Mouse (Mus musculus) 3T3-L1 (cell line): ENCODE measurements around the gene Snrpc.

Experiments
- DNase-seq: peaks from one replicate; pipeline ENCODE4 v3.0.0-alpha.2; 2015; ENCODE audit warnings: low read depth, low spot score

Gene Snrpc

DNA sequence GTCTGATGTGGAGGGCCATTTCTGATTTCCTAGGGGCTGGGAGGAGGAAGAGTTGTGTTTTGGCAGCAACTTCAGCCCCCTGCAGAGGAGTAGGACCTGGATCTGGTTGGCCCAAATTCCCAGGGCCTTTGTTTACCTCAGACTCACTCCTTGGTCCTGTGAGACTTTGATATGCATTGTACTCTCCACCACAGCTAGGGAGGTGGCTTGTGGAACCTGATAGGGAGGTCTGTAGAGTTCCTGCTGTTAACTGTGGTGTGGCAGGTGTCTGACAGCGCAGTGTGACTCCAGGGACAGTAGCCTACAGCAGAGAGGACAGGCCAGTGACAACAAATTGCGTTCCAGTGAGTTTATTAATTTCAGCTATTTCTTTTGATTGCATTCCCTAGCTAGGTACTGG, 21.2 kb downstream of the Snrpc start:
- no peak for DNase-seq

DNA sequence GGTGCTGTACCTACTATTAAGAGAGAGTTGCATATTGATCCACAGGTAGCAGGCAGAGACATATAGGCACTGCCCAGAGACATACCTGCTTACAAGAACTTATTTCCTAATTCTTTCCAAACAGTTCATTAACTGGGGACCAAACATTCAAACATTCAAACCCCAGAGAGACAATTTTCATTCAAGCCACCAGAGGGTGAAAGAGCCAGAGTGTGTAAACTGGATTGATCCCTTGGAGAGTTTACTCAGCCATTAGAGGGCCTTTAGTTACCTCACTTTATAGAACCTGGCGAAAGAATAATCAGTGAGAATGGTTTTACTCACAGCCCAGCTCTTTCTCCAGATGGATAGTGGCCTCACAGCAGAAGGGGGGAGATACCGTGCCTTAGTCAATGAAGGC, 27.5 kb downstream of the Snrpc start:
- DNase-seq, result no peak

DNA sequence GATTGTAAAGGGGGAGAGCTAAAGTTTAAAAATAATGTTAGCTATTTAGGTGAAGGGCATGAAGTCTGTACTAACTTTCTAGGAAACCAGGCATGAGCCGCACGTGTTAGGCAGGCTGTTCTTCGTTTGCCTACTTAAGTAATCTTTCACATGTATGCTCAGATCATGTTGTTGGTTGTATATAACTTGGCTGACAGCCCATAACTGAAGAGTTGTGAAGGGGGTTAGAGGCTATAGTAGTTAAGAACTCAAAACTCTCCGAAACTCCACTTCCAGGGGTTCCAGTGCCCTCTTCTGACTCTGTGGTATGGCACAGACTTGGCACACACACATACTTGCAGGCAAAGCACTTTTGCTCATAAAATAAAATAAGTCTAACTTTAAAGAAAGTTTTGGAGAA, 28.8 kb downstream of the Snrpc start:
- no peak for DNase-seq

DNA sequence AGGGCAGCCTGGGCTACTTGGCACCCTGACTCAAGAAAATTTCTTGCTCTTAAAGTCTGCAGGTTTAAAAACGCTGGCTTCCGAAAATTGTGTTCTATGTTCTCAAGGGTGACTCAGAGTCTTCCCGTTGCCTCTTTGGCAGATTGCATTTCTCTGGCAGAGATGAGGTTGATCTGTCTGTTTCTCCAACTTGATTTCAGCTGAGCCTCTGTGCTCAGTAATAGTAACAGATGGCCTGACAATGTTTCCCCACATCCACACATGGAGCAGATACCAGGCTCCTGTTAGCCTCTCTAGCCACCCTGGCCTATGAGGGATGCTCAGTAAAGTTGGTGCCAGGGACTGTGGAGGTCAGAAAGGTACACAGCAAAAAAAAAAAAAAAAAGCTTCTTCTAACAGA, 33.9 kb downstream of the Snrpc start:
- DNase-seq, result peak; percentile 44

DNA sequence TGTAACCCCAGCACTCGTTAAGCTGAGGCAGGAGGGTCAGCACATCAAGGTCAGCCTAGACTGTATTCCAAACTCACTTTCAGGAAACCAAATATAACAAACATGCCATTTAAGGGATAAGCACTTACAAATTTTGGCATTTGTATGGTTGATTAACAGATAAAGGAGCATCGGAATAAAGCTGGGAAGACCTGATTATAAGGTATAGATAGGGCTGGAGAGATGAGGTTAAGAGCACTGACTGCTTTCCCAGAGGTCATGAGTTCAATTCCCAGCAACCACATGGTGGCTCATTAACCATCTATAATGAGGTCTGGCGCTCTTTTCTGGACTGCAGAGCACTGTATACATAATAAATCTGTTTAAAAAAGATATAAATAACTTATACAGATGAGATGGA, 35.6 kb downstream of the Snrpc start:
- no peak for DNase-seq

DNA sequence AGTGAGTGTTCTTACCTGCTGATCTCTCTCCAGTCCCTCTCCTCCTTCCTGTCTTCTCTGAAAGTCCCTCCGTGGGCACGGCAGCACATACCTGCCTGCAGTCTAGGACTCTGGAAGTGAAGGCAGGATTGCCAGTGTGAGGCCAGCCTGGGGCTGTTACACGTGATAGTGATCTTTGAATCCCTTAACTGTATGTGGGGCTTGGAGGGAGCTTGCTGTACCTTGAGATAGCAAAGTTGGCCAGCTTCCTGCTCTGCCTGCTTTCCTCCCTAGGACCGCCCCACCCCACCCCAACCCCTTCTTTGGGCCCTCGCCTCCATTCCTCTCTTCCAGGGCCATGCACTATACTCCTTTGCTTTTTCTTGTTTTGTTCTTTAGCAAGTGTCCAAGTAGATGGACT, 36.6 kb downstream of the Snrpc start:
- no peak for DNase-seq

DNA sequence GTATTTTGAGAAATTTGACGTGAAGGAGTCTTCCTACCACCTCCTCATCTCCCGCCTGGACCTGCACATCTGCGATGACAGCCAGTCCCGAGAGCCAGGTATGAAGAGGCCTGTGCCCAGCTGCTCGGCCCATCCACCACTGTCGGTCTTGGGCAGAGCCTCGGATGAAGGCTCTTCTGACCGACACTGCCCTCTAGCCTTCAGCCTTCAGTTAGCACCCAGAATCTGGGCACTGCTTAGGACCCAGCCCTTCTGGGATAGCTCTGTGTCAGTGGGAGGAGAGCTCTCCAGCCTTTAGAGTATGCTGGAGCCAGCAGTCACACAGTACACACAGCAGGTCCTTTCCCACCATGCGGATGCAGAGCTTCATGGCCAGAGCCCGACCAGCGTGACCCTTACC, 43.6 kb downstream of the Snrpc start:
- DNase-seq, result peak; percentile 55

DNA sequence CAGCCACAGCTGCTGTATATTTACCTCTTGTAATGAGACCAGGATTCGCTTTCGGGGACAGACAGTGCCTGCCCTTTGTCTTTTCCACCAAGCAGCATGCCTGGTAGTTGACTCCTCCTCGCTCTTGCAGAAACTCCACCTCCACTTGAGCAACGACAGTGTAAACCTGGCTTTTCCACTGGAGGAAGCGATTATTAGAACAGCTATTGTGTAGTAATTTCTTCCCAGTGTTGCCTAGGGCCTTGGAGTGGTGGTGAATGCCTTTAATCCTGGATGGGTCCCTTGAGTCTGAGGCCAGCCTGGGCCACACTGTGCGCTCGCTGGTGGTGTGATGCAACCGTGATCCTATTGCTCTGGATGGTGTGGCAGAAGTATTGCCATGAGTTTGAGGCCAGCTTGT, 45.2 kb downstream of the Snrpc start:
- no peak for DNase-seq

DNA sequence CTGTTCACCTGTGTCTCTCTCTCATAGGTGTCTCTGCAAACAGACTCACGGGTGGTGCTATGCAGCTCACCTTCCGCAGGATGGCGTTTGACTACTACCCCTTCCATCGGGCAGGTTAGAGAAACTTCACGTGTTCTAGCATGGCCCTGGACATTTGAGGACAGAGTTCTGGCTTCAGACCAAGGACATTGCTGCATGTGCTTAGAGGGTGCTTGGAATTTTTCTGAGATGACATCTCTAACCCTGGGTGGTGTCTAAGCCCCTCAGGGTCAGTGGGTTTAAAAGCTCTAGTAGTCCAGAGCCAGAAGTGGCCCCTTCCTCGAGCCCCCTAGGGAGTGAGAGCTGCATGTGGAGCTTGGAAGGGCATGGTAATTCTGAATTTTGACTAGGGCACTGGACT, 46.0 kb downstream of the Snrpc start:
- no peak for DNase-seq

DNA sequence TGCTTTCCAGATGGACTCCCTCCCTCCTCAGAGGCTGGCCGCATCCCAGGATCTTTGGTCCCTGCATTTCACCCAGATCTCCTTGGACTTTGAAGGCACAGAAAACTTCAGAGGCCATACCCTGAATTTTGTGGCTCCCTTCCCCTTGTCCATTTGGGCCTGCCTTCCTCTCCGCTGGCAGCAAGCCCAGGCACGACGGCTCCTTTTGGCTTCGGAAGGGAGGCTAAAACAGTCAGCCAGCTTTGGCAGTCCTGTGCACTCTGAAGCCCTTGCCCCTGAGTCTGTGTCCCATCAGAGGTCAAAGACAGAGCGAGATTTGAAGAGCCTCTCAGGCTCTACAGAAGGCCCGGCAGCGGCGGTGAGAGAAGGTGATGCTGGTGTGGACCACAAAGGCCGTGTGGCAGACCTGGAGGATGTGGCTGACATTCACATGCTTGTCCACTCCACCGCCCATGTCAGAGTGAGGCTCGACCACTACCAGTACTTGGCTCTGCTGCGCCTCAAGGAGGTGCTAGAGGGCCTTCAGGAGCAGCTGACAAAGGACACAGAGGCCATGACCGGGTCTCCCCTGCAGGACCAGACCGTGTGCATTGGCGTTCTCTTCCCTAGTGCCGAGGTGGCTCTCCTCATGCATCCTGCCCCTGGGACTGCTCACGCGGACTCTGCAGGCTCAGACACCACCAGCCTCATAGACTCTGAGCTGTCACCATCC, 48.7 kb downstream of the Snrpc start:
- DNase-seq, result no peak
